In the genomic region with DNA sequence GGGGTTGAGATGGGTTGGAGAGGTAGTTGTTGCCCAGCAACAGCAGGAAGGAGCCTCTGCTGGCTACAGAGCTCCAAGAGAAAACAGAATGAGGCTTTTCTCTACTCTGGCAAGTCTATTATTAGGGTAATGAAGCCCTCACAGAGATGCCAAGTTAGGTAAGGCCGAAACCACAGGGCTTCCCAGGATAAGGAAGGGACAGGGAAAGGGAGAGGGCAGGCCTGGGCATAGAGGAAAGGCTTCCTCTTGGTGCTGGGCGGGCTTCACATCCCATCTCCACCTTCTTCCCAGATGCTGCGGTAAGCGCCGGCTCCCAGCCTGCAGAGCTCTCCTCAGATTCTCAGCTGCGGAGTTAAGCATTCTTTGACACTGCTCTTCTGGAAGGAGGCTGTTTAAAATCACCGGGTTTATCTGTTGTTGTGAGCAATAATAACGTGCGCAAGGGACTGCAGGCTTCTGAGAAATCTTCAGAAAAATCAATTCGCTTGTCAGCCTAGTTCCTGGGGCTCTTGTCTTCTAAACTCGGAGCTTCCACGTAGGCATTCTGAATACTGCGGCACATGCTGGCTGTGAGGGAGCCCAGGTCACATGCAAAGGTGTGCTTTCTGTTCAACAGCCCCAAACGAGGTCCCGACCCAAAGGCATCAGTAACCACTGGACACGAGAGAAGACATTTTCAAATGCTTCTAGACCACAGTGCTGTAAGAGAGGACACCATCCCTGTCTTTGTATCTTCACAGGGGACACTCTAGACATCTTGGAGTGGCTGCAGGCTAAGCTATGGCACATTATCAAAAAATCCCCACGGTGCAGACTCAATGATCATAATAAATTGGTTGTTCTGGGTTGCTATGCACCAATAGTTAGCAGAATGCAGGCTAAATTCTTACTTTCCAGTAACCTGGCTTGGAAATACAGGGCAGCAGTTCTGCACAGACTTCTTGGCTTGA, we compare ENCODE assay signal across 9 mouse cellular contexts. TPM values are rescaled to one million over a fixed set of nuclear protein-coding genes. Genes with fewer than 3 reads are reported as not detected.
DNase-seq lines count a peak whose midpoint lies in the region; ATAC-seq and TF ChIP-seq lines count a peak whose summit lies in the region.
"Had no signal": no experiment of that assay in that cellular context is flagged by ENCODE, and none has a peak within 500 bp of the region (broad histone marks: within the 10 kb centered on the region; RNA-seq: fewer than 3 reads in every experiment).

No protein-coding gene starts in this region.

- peaks cover 24% of the 10 kb centered on the region for H3K4me1 ChIP-seq in forebrain, embryonic 13.5 days
- H3K4me1 ChIP-seq in limb, embryonic 11.5 days (ENCODE audit: control insufficient read depth, insufficient read depth, low read length), result peaks cover 12% of the 10 kb centered on the region
- H3K4me1 ChIP-seq in intestine, embryonic 15.5 days (replicated peaks), result no peaks in the 10 kb centered on the region

- peak overlapping the region; percentile 1; the same call in 1 of the 2 replicates for H3K4me3 ChIP-seq in layer of hippocampus, adult 2 months
- no peak overlapping the region for H3K4me3 ChIP-seq in forebrain, embryonic 13.5 days
- H3K4me3 ChIP-seq in limb, embryonic 11.5 days (ENCODE audit: low read depth, low read length), result no peak overlapping the region
- no peak overlapping the region for H3K4me3 ChIP-seq in intestine, embryonic 15.5 days (replicated peaks)

- no peak overlapping the region for H3K27ac ChIP-seq in layer of hippocampus, adult 2 months
- H3K27ac ChIP-seq in forebrain, embryonic 13.5 days, result peak overlapping the region; percentile 22; the same call in 1 of the 2 replicates
- no peak overlapping the region for H3K27ac ChIP-seq in limb, embryonic 11.5 days (replicated peaks; ENCODE audit: low read depth, low read length)
- no peak overlapping the region for H3K27ac ChIP-seq in intestine, embryonic 15.5 days

- no peaks in the 10 kb centered on the region for H3K36me3 ChIP-seq in forebrain, embryonic 13.5 days (ENCODE audit: poor library complexity, severe bottlenecking)
- H3K36me3 ChIP-seq in limb, embryonic 11.5 days (ENCODE audit: control insufficient read depth, insufficient read depth, low read length), result no peaks in the 10 kb centered on the region
- H3K36me3 ChIP-seq in intestine, embryonic 15.5 days, result no peaks in the 10 kb centered on the region

- WGBS in forebrain, embryonic 13.5 days, result 9% methylated on average over 17 of the region's 17 CpGs
- 10% methylated on average over 17 of the region's 17 CpGs for WGBS in limb, embryonic 11.5 days
- WGBS in intestine, embryonic 15.5 days, result 23% methylated on average over 17 of the region's 17 CpGs

- peak; percentile 86 for ATAC-seq in forebrain, embryonic 13.5 days
- no peak for ATAC-seq in limb, embryonic 11.5 days (ENCODE audit: insufficient number of reproducible peaks, low FRiP score, low TSS enrichment, low read depth)
- ATAC-seq in intestine, embryonic 15.5 days, result no peak

- no peaks in the 10 kb centered on the region for H3K27me3 ChIP-seq in forebrain, embryonic 13.5 days
- 0 out of 2 replicates have a peak, but pooled peaks cover 2% of the 10 kb centered on the region for H3K27me3 ChIP-seq in limb, embryonic 11.5 days (ENCODE audit: control insufficient read depth, insufficient read depth, low read length)
- H3K27me3 ChIP-seq in intestine, embryonic 15.5 days (replicated peaks), result no peaks in the 10 kb centered on the region

- no peak for DNase-seq in layer of hippocampus, adult 2 months (ENCODE audit: low spot score in 2 of 2)
- DNase-seq in layer of hippocampus, postnatal 10 days (ENCODE audit: low spot score in 2 of 2), result no peak
- DNase-seq in limb, embryonic 11.5 days (ENCODE audit: low spot score), result no peak
- DNase-seq in right cerebral cortex, postnatal 10 days (ENCODE audit: low spot score in 2 of 2), result peak; percentile 36 to 37
- no peak for DNase-seq in gastrocnemius, postnatal 4 days (ENCODE audit: low spot score in 2 of 2)
- no peak for DNase-seq in spleen, postnatal 10 days (ENCODE audit: low spot score in 2 of 2)

- no peaks in the 10 kb centered on the region for H3K9me3 ChIP-seq in forebrain, embryonic 13.5 days (replicated peaks)
- no peaks in the 10 kb centered on the region for H3K9me3 ChIP-seq in limb, embryonic 11.5 days (ENCODE audit: control insufficient read depth, low read length)
- no peaks in the 10 kb centered on the region for H3K9me3 ChIP-seq in intestine, embryonic 15.5 days

- no peak for TF ChIP-seq CTCF in layer of hippocampus, adult 2 months (conservative IDR thresholded peaks at IDR 0.05)

- H3K9ac ChIP-seq in forebrain, embryonic 13.5 days, result peak overlapping the region; percentile 34; the same call in 1 of the 2 replicates
- H3K9ac ChIP-seq in limb, embryonic 11.5 days (ENCODE audit: low read length), result no peak overlapping the region
- no peak overlapping the region for H3K9ac ChIP-seq in intestine, embryonic 15.5 days

- H3K4me2 ChIP-seq in forebrain, embryonic 13.5 days, result peak overlapping the region; percentile 48
- H3K4me2 ChIP-seq in limb, embryonic 11.5 days (ENCODE audit: low read depth, severe bottlenecking), result peak overlapping the region; percentile 22; the same call in 1 of the 2 replicates
- no peak overlapping the region for H3K4me2 ChIP-seq in intestine, embryonic 15.5 days (replicated peaks)

RNA-seq across cellular contexts. Expression of gene Bmper, which starts 18.3 kb away (rescaled TPM):
- 1 to 10 TPM; 3.2 to 4.6 TPM for total RNA-seq in layer of hippocampus, adult 2 months (2021)
- 10 to 100 TPM in 1 of 2 experiments, 1 to 10 TPM in 1; 7.9 to 10.1 TPM for total RNA-seq in layer of hippocampus, postnatal 10 days (2021)
- polyA plus RNA-seq in forebrain, embryonic 13.5 days (2015; fragmentation: Nextera tagmentation; extraction: Ambion mirVana), result 13.7 and 17.4 TPM in 2 replicates
- 4.9 and 5.9 TPM in 2 replicates for polyA plus RNA-seq in limb, embryonic 11.5 days (2014; fragmentation: Nextera tagmentation; extraction: Ambion mirVana)
- total RNA-seq in gastrocnemius, postnatal 4 days (2021), result 10 to 100 TPM; 12.3 to 12.9 TPM
- polyA plus RNA-seq in intestine, embryonic 15.5 days (2015; fragmentation: Nextera tagmentation; extraction: Ambion mirVana), result 10.1 and 10.7 TPM in 2 replicates
- total RNA-seq: megakaryocyte, adult 5-6 weeks had no signal

Comparison
In these comparisons a context has a peak if more than half of its experiments do, and no peak if none do; other contexts are left out.
1. DNase-seq: peak in right cerebral cortex, postnatal 10 days (2 of 2); none in layer of hippocampus, adult 2 months (0 of 2), layer of hippocampus, postnatal 10 days (0 of 2), limb, embryonic 11.5 days (single experiment), gastrocnemius, postnatal 4 days (0 of 2) and spleen, postnatal 10 days (0 of 2).